Comparison of ENCODE assay signal across 20 mouse cellular contexts in genomic region chr10:98728396-98729030, GRCm38 (mm10).
DNase-seq lines count a peak whose midpoint lies in the region; ATAC-seq and TF ChIP-seq lines count a peak whose summit lies in the region.
"Had no signal": no experiment of that assay in that cellular context is flagged by ENCODE, and none has a peak within 500 bp of the region (broad histone marks: within the 10 kb centered on the region; RNA-seq: fewer than 3 reads in every experiment).

No protein-coding gene starts in this region.

- H3K9ac ChIP-seq in liver, adult 2 months (ENCODE audit: low read depth, low read length) = no peak overlapping the region

- H3K27ac ChIP-seq in liver, adult 2 months (replicated peaks; ENCODE audit: insufficient read depth, low read depth, low read length) = no peak overlapping the region
- H3K27ac ChIP-seq: stomach, postnatal 0 days had no signal

- H3K79me2 ChIP-seq in liver, adult 2 months (ENCODE audit: control insufficient read depth, insufficient read depth, low read length) = no peaks in the 10 kb centered on the region

- H3K4me1 ChIP-seq in liver, adult 2 months (ENCODE audit: control insufficient read depth, insufficient read depth, low read length) = no peaks in the 10 kb centered on the region

- peak; percentile 23 for ATAC-seq in CD4-positive, CD25-positive, alpha-beta regulatory T cell, adult 4 months
- peak; percentile 47 to 56; a peak in 3 of 4 replicates for ATAC-seq in hematopoietic stem cell, adult 5-6 weeks (replicated peaks in 1 of 2; ENCODE audit: insufficient read depth in 1 of 2, low FRiP score in 2 of 2, low TSS enrichment in 1 of 2, low read depth in 1 of 2, poor library complexity in 2 of 2, severe bottlenecking in 2 of 2)
- ATAC-seq in megakaryocyte progenitor cell, adult 5-6 weeks (replicated peaks; ENCODE audit: poor library complexity) = peak; percentile 62
- ATAC-seq: forebrain, embryonic 14.5 days had no signal

- peak; percentile 24 for DNase-seq in liver, adult 2 months (ENCODE audit: extremely low read depth, low read depth, low spot score)
- DNase-seq in liver = no peak
- no peak for DNase-seq in ovary, adult 18-20 months (ENCODE audit: low spot score)
- DNase-seq in cerebellum, adult 8-10 months = no peak
- no peak for DNase-seq in frontal cortex, postnatal 36 days (ENCODE audit: low spot score in 2 of 2)
- DNase-seq: adrenal gland, adult 8-10 months; cerebellum, postnatal 25 days; gastrocnemius, postnatal 36 days; kidney, adult 2 months; kidney, postnatal 10 days; lung, postnatal 14 days; midbrain, embryonic 14.5 days; retina, postnatal 1 day; right cerebral cortex, postnatal 4 days had no signal

- WGBS in liver, adult 2 months = 33% methylated on average over 5 of the region's 5 CpGs

- TF ChIP-seq CTCF in liver, adult 2 months (IDR thresholded peaks at IDR 0.05; ENCODE audit: low read depth, low read length) = no peak

- no peaks in the 10 kb centered on the region for H3K27me3 ChIP-seq in liver, adult 2 months (ENCODE audit: control insufficient read depth, insufficient read depth, low read length)

- no peaks in the 10 kb centered on the region for H3K36me3 ChIP-seq in liver, adult 2 months (ENCODE audit: control insufficient read depth, insufficient read depth, low read length)

- no peak for TF ChIP-seq POLR2A in liver, adult 2 months (IDR thresholded peaks at IDR 0.05; ENCODE audit: extremely low read depth, insufficient read depth, low read length)

- H3K4me3 ChIP-seq in liver, adult 2 months (ENCODE audit: insufficient read depth, low read depth, low read length) = no peak overlapping the region
- H3K4me3 ChIP-seq: myocyte had no signal
